Mouse (Mus musculus) brown adipose tissue, adult 24 weeks (tissue): ENCODE data around the gene Abi3. TPM values are rescaled to one million over a fixed set of nuclear protein-coding genes. Genes with fewer than 3 reads are reported as not detected.
A peak's percentile ranks its signal among the peaks of the same experiment; 100 is the strongest.
"Not testable (repeated sequence)": the region's sequence is repeated elsewhere in the genome, so short reads cannot be mapped to it uniquely, and the experiment has no call there.

Experiments used
- H3K27ac ChIP-seq: fragments of 200-500 bp; replicated peaks from 2 replicates; pipeline ENCODE4 v1.5.1; 2012; ENCODE audit warnings: low read depth, mild to moderate bottlenecking, low read length
- H3K4me1 ChIP-seq: fragments of 200-500 bp; 2 replicates; pipeline ENCODE4 v1.6.1; 2012; ENCODE audit warnings: low read length, mixed read lengths; ENCODE audit not compliant: control insufficient read depth, insufficient read depth, insufficient read length
- H3K4me3 ChIP-seq: fragments of 200-500 bp; 2 replicates; pipeline ENCODE4 v1.5.1; 2012; ENCODE audit warnings: low read depth, mild to moderate bottlenecking, low read length, moderate library complexity; ENCODE audit not compliant: insufficient read depth
- polyA plus RNA-seq: library from polyadenylated mRNA; stranded (reverse); fragments of >200 nt; gene quantifications from 2 replicates; pipeline ENCODE4 v1.2.4, GENCODE M21; 2012; ENCODE audit not compliant: missing spikeins, insufficient read depth, insufficient read length

The Abi3 gene
- 8.4 and 26.7 TPM in 2 replicates for polyA plus RNA-seq

- peaks cover 43% of the 10 kb centered on the region for H3K4me1 ChIP-seq
- peak within 1 kb of the TSS; percentile 97 for H3K27ac ChIP-seq
- peak within 1 kb of the TSS; percentile 75 for H3K4me3 ChIP-seq
Observed at GRCm38 (mm10) chr11:95842074-95842681, at the start of gene Abi3. Gene Abi3 (minus strand): TSS chr11:95842476.

DNA sequence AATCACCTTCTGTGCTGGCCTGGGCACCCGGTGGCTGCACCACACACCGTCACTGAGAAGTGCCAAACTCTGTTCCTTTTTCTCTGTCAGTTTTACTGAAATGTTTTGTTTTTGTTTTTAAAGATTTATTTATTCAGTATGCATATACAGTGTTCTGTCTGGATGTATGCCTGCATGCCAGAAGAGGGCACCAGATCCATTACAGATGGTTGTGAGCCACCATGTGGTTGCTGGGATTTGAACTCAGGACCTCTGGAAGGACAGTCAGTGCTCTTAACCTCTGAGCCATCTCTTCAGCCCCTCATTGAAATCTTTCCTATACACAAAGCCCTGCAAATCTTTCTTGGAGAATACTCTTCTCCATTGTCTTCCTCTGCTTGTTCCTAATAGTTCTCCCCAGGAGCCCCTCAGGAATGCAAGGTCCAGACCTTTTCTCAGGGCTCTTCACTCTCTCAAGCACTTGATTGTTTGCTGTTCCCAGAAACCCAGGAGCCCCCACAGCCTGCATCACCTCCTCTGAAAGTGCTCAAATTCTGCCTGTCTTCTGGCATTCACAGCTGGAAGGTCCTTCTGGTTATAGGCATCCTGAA is 48.3 kb upstream of the Abi3 start:
- no peak overlapping the region for H3K27ac ChIP-seq
- no peak overlapping the region for H3K4me3 ChIP-seq
- H3K4me1 ChIP-seq: no peaks in the 10 kb centered on the region

- not testable (repeated sequence) for H3K27ac ChIP-seq, H3K4me1 ChIP-seq, H3K4me3 ChIP-seq
Observed at GRCm38 (mm10) chr11:95879861-95880260, 37.6 kb upstream of the Abi3 start.

- Histone ChIP-seq H3K27ac (no peak overlapping the region), H3K4me1 (no peaks in the 10 kb centered on the region), H3K4me3 (no peak overlapping the region)
Observed at GRCm38 (mm10) chr11:95876296-95876695, 34.0 kb upstream of the Abi3 start.

DNA sequence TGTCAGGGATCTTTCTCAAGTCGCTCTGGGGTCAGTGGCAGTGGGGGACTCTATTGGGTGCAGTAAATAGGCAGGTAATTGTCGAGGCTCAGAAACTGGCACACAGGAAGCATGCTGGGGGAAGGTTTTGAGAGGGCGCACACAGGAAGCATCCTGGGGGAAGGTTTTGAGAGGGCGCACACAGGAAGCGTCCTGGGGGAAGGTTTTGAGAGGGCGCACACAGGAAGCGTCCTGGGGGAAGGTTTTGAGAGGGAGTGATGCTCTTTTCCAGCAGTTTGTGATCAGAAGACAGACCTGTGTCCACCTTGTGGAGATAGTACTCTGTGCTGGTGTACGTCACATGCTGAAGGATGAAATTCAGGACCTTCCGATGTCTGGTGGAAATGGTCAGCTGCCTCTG is 33.5 kb upstream of the Abi3 start:
- Histone ChIP-seq H3K4me1 (no peaks in the 10 kb centered on the region), H3K27ac (no peak overlapping the region)

GRCm38 (mm10) chr11:95869918-95870470 is 27.7 kb upstream of the Abi3 start:
- peak overlapping the region; percentile 25 for H3K27ac ChIP-seq
- peaks cover 2% of the 10 kb centered on the region; the same call in 1 of the 2 replicates for H3K4me1 ChIP-seq
- no peak overlapping the region for H3K4me3 ChIP-seq

More for the DNA sequence above, 33.5 kb upstream of the Abi3 start:
- H3K4me3 ChIP-seq: no peak overlapping the region

DNA sequence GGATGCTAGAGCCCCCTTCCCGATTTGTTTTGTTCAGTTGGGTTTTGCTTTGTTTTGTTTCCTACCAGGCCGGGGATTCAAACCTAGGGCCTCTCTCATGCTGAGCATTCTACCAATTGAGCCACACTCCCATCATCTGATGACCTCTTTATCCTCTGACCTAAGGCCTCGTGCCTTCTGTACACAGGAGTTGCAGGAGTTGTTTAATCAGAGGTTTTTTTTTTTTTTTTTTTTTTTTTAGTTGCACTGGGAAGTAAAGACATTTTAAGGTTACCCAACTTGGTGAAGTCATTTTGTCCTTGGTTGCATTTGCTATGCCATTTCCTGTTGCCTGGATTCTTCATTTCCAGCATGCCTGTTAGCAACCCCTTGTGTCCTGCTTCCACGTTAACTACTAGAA is 27.2 kb upstream of the Abi3 start:
- Histone ChIP-seq H3K4me1 (peaks cover 2% of the 10 kb centered on the region; the same call in 1 of the 2 replicates), H3K4me3 (no peak overlapping the region), H3K27ac (peak overlapping the region; percentile 25)

DNA sequence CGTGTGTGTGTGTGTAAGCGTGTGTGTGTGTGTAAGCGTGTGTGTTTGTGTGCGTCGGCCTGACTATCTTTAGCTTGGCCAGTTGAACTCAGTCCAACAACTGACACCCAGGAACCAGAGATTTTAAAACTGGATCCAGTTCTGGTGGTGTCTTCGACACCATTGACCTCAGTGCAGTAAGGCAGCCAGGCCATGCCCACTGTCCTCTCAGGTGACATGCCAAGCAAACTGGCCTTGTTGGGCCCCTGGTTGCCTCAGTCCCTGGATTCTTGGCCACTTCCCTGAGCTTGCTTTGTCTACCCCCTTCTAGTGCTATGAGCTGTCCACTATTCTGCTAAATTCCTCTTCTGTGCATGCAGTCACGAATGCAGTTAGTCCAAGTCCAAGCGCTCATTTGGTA is 19.1 kb upstream of the Abi3 start:
- Histone ChIP-seq H3K27ac (no peak overlapping the region), H3K4me1 (0 out of 2 replicates have a peak, but pooled peaks cover 2% of the 10 kb centered on the region), H3K4me3 (no peak overlapping the region)

DNA sequence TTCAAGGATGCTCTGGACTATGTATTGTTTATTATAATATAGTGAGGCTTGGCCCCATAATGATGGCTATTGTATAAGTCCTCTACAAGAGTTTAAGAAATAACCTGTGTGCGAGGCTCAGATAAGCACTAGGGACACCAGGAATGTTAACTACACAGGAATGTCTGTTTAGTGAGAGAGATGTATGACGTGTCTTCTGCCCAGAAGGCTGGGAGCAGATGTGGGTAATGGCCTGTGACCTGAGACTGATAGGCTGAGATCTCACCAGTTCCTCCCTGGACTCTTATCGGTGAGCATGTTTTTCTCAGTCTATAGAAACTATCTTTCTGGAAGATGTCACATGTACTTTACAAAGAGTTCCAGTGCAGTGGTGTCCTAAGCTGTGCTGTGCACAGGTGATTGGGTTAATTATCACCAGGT is 17.8 kb upstream of the Abi3 start:
- Histone ChIP-seq H3K4me1 (0 out of 2 replicates have a peak, but pooled peaks cover 2% of the 10 kb centered on the region), H3K4me3 (peak overlapping the region; percentile 66), H3K27ac (no peak overlapping the region)

- peak overlapping the region; percentile 63 for H3K27ac ChIP-seq
Observed at GRCm38 (mm10) chr11:95859468-95859855, 17.2 kb upstream of the Abi3 start.

DNA sequence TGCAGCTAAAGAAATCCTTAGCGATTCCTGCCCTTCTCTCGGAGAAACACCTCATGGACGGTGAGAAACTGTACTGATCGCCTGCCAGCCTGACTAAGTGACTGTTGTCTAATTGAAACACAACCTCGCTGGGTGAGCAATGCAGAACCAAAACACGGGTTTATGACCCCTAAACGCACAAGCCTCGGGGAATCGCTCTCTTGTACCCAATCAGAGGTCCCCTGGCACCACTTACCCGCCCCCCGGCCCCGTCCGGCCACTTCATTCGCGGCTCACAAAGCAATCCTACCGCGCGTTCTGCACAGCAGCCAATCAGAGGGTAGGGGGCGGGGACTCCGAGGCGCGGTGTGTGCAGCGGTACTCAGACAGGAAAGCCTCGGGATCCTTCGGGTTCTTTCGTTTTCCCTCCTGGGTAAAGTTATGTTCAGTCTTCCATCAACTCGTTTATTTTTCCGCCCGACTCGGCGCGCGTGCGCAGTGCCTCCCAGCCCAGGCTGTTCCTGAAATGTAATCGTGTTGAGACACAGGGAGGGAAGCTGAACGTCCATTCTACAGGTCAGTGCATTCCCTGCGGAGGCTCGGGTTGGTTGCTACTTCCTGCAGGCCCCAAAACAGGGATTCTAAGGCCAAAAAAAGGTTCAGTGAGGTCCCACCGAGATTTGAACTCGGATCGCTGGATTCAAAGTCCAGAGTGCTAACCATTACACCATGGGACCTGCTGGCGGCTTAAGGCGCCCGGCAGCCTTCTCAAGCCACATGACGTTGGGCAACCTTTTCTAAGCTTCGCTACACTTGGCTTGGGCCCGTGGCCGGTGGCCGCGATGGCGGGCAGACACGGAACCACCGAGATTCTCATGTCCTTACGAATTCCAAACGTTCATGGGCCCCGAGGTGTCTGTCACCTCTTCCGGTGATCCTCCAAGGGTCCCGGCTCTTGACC is 16.5 kb upstream of the Abi3 start:
- peak overlapping the region; percentile 80 for H3K27ac ChIP-seq
- H3K4me1 ChIP-seq: 0 out of 2 replicates have a peak, but pooled peaks cover 2% of the 10 kb centered on the region
- H3K4me3 ChIP-seq: peak overlapping the region; percentile 66

More at GRCm38 (mm10) chr11:95859468-95859855, 17.2 kb upstream of the Abi3 start:
- Histone ChIP-seq H3K4me3 (peak overlapping the region; percentile 66), H3K4me1 (0 out of 2 replicates have a peak, but pooled peaks cover 2% of the 10 kb centered on the region)

DNA sequence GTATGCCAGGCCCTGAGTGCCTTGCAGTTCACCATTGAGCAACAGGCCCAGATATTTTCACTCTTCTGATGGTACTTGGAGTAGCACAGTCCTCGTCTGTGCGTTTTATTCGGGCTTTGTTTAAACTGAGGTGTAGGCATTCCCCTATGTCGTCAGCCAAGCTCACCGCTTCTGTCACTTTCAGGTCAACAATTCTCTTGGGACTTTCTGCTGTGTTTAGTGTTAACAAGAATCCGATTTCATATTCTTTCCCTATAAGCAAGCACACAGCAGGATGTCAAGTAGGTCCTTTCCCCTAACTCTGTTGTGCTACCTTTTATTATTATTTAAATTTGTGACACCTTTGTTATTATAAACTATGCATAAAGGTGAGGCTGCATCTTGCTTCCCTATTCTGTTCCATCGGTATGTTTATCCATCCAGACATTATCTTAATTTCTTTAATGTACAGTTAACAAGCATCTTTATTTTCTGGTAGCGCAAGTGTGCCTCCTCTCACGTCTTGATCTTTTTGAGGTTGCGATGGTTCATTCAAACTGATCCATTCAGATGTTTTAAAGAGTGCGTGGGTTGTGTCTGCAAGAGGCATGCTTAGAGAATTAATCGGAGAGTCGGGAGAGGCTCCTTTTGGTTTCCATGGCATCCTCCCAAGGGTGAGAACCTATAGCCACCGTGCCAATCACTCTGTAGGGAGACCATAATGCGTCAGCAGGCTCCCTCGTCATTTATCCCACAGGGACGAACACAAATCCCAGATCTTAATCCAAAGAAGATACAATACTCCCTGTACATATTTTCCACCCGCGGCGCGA is 15.6 kb upstream of the Abi3 start:
- Histone ChIP-seq H3K4me1 (0 out of 2 replicates have a peak, but pooled peaks cover 2% of the 10 kb centered on the region), H3K27ac (peak overlapping the region; percentile 41; the same call in 1 of the 2 replicates), H3K4me3 (peak overlapping the region; percentile 66)

DNA sequence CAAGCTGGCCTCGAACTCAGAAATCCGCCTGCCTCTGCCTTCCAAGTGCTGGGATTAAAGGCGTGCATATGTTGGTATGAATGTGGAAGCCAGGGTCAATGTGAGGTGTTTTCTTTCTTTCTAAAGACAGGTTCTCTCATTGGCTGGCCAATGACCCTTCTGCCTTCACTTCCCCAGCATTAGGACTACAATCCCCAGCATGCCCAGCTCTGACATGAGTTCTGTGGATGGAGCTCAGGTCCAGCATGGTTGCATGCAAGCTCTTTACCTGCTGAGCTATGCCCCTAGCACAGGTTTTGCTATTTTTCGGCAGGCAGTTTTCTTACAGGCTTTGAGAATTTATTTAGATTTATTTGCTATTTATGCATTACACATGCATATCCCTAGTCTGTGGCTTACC is 15.0 kb upstream of the Abi3 start:
- Histone ChIP-seq H3K4me1 (peaks cover 5% of the 10 kb centered on the region; the same call in 1 of the 2 replicates), H3K4me3 (no peak overlapping the region), H3K27ac (no peak overlapping the region)

GRCm38 (mm10) chr11:95853684-95854083 is 11.4 kb upstream of the Abi3 start:
- Histone ChIP-seq H3K4me1 (peaks cover 9% of the 10 kb centered on the region; the same call in 1 of the 2 replicates), H3K27ac (no peak overlapping the region), H3K4me3 (no peak overlapping the region)
